Mouse (Mus musculus): ENCODE results near the gene Sprr2e.

Gene Sprr2e

DNA sequence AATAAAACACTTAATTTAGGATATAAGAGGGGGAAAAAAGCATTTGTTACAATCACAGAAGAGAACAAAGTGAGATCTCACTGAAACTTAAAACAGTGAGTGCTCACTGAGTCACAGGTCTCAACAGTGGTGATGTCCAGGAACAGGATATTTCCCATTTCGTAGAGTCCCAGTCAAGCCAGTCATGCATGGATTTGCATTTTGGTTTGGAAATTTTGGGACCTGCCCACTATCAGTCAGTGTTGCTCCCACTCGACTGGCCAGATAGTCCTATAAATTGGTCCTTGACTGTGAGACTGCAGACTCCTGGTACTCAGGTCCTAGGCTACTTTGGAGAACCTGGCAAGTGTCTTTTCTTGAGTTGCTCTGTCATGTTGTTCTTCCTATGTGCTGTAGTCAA is at the start of gene Sprr2e:
Sprr2e (plus strand) TSS at position 301 of the 400 bp plus-strand sequence.
- no peak for DNase-seq (ENCODE audit: low spot score in 2 of 2)

DNA sequence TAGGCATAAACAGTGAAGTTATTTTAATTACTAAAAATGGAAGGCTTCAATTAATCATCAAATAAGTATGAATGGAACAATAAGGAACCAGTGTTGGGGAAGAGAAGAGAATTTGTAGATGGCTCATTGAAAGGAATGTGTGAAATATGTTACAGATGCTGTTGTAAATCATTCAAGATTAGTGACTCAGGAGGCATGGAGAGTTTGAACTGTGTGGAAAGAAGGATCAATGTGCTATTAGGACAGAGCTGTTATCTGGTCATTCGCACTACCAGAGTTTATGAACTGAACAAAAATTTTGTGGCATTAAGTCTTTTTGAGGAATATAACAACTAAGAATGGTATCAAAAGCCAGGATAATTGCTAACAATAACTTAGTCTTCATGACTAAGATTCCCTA is 44.5 kb upstream of the Sprr2e start:
- DNase-seq (ENCODE audit: low spot score in 2 of 2): no peak

DNA sequence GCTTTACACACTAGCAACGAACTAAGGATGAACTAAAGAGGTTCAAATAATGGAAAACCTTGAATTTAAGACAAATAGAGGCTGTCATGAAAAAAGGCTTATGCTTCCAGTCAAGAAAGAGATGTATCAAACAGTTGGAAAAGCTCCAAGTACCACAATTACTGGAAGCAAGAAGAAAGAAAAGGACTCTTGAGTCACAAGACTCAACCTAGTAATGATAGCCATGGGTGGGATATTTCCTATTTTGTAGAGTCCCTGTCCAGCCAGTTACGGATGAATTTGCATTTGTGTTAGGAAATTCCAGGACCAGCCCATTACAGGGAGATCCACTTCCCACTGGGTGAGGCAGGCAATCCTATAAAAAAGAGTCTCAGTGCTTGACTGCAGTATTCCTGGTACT is 35.6 kb upstream of the Sprr2e start, which contains the start of gene Sprr2b:
Sprr2b (plus strand) TSS at position 301 of the 400 bp plus-strand sequence.
- DNase-seq (ENCODE audit: low spot score in 2 of 2): no peak

DNA sequence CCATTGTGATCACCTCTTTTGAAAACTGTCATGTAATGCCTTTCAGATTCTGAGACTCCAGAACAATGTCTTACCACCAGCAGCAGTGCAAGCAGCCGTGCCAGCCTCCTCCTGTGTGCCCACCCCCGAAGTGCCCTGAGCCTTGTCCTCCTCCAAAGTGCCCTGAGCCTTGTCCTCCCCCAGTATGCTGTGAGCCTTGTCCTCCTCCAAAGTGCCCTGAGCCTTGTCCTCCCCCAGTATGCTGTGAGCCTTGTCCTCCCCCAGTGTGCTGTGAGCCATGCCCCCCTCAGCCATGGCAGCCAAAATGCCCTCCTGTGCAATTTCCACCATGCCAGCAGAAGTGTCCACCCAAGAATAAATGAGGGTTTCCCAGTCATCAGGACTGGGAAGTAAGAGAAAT is 34.6 kb upstream of the Sprr2e start:
- no peak for DNase-seq (ENCODE audit: low spot score in 2 of 2)

DNA sequence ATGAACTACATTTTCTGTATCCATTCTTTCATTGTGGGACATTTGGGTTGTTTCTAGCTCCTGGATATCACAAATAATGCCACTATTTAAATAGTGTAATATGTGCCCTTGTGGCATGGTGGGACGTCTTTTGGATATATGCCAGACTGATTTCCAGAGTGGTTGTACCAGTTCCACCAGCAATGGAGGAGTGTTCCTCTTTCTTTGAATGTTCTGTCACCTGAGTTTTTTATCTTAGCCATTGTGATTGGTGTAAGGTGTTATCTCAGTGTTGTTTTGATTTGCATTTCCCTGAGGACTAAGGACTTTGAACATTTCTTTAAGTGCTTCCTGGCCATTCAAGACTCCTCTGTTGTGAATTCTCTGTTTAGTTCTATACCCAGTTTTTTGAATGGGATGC is 15.7 kb upstream of the Sprr2e start:
- DNase-seq (ENCODE audit: low spot score in 2 of 2): no peak

DNA sequence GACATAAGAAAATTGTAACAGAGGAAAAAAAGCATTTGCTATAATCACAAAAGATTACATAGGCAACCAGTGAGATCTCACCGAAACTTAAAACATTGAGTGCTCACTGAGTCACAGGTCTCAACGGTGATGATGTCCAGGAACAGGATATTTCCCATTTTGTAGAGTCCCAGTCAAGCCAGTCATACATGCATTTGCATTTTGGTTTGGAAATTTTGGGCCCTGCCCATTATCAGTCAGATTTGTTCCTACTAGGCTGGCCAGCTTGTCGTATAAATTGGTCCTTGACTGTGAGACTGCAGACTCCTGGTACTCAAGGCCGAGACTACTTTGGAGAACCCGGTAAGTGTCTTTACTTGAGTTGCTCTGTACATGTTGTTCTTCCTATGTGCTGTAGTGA is 13.1 kb upstream of the Sprr2e start, which contains the start of gene Sprr2d:
Sprr2d (plus strand) TSS at position 301 of the 400 bp plus-strand sequence.
- no peak for DNase-seq (ENCODE audit: low spot score in 2 of 2)

DNA sequence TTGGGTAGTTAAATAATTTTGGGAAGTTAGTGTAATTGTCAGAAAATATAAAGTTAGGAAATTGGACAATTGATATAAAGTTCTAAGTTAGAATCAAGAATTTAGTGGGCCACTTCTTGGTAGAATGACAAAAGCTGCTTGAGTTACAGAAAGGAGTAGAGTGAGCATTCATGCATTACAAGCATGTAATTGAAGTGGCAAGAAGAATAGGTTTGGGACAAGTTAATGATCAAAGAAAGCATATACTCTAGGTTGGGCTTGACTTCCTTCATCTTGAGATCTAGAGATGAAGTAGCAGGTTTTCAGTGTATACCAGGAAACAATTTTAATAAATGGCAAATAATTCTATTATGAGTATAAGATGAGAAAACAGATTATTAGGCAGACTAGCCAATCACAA is 9.7 kb downstream of the Sprr2e start:
- no peak for DNase-seq (ENCODE audit: low spot score in 2 of 2)

DNA sequence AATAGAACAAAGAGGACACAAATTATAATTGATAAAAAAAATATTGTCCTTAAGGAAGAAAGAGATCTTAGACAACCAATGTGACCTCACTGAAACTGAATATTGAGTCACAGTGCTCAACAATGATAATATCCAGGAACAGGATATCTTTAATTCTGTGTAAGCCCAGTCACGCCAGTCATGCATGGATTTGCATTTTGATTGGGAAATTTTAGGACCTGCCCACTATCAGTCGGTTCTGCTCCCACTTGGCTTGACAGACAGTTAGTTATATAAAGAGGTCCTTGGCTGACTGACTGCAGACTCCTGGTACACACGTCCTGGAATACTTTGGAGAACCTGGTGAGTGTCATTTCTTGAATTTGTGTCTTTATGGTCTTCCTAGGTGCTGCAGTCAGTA is 12.9 kb downstream of the Sprr2e start, which contains the start of gene Sprr2f:
Sprr2f (plus strand) TSS at position 301 of the 400 bp plus-strand sequence.
- DNase-seq (ENCODE audit: low spot score in 2 of 2): no peak

DNA sequence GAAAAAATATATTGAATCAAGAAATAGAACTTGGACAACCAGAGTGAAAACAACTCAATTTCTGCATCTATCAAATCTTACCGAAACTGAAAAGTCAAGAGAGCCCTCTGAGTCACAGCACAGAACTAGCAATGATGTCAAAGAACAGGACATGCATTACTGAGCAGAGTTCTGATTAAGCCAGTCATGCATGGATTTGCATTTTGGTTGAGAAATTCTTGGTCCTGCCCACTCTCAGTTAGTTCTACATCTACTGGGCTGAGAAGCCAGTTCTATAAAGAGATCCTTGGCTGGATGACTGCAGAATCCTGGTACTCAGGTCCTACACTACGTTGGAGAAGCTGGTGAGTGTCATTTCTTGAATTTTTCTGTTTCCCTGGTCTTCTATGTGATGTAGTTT is 21.7 kb downstream of the Sprr2e start:
- no peak for DNase-seq (ENCODE audit: low spot score in 2 of 2)

DNA sequence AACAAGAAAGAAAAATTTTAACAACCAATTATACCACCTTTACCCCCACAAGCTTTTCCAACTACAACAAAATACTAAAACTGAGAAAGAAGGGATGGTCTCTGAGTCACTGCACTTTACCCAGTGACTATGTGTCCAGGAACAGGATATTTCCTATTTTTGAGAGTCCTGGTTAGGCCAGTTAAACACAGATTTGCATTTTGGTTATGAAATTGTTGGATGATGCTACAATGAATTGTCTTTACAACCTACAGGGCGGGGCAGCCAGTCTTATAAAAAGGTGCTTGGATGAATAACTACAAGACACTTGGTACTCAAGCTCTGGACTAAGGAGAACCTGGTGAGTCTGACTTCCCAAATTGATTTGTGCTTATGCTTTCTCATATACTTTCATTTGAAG is 33.4 kb downstream of the Sprr2e start, which contains the start of gene Sprr2h:
Sprr2h (plus strand) TSS at position 301 of the 400 bp plus-strand sequence.
- no peak for DNase-seq (ENCODE audit: low spot score in 2 of 2)

DNA sequence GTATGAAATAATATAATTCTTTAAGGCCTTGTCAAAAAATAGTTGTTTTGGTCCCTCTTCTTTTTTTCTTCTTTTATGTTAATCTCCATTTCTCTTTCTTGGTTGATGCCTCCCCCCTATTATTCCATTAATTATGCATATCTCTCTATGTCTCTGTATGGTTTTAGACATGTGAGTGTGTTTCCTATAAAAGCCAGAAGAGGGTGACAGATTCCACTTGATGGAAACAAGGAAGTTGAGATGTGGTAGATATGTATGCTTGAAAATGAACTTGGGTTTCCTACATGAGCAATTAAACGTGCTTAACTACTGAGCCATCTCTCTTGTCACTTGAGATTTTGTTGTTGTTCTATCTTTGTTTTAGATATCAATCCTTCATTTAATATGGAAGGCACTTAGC is 42.4 kb downstream of the Sprr2e start:
- no peak for DNase-seq (ENCODE audit: low spot score in 2 of 2)
